Mouse (Mus musculus): ENCODE measurements around the gene Mybpc3.

The Mybpc3 gene

GRCm38 (mm10) chr2:91121497-91121896 lies 3.6 kb downstream of the Mybpc3 start:
- DNase-seq (ENCODE audit: low spot score) = no peak

- DNase-seq (ENCODE audit: low spot score) = no peak
These were observed 5.6 kb downstream of the Mybpc3 start for GRCm38 (mm10) chr2:91123521-91123920.

- DNase-seq (ENCODE audit: low spot score) = no peak
These were observed 7.2 kb downstream of the Mybpc3 start for GRCm38 (mm10) chr2:91125101-91125500.

- no peak for DNase-seq (ENCODE audit: low spot score)
These were observed 10.8 kb downstream of the Mybpc3 start for GRCm38 (mm10) chr2:91128761-91129160.

GRCm38 (mm10) chr2:91130126-91130525 lies 12.2 kb downstream of the Mybpc3 start:
- DNase-seq (ENCODE audit: low spot score) = no peak

DNA sequence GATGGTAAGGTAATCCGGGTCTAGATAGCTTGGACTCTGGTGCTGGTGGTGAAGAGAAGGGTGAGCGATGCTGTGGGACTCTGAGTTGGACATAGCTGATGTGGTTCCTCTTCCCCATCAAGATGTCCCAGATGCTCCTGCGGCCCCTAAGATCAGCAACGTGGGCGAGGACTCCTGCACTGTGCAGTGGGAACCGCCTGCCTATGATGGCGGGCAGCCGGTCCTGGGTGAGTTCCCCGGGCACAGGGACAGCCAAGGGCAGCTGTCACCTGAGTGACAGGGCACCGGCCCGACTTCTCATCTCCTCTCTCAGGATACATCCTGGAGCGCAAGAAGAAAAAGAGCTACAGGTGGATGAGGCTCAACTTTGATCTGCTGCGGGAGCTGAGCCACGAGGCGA lies 13.3 kb downstream of the Mybpc3 start:
- DNase-seq (ENCODE audit: low spot score) = no peak

DNA sequence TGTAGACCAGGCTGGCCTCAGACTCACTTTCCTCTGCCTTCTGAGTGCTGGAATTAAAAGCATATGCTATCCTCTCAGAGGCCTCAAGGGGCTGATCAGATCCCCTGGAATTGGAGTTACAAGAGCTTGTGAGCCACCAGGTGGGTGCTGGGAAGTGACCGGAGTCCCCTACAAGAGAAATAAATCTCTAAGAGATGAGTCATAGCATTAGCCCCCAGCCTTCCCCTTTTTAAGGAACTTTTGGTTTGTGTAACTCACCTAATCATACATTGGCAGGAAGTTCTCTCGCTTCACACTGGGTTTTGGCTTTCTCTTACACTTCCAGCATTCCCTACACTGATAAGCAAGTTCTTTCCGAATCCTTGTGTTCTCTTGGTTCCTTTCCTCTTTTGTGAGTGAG lies 14.1 kb downstream of the Mybpc3 start:
- no peak for DNase-seq (ENCODE audit: low spot score)

GRCm38 (mm10) chr2:91136513-91137412 lies 18.8 kb downstream of the Mybpc3 start:
- no peak for DNase-seq (ENCODE audit: low spot score)

GRCm38 (mm10) chr2:91137481-91137880 lies 19.5 kb downstream of the Mybpc3 start:
- DNase-seq (ENCODE audit: low spot score) = no peak

- no peak for DNase-seq (ENCODE audit: low spot score)
These were observed 21.4 kb downstream of the Mybpc3 start for GRCm38 (mm10) chr2:91139311-91139710.

DNA sequence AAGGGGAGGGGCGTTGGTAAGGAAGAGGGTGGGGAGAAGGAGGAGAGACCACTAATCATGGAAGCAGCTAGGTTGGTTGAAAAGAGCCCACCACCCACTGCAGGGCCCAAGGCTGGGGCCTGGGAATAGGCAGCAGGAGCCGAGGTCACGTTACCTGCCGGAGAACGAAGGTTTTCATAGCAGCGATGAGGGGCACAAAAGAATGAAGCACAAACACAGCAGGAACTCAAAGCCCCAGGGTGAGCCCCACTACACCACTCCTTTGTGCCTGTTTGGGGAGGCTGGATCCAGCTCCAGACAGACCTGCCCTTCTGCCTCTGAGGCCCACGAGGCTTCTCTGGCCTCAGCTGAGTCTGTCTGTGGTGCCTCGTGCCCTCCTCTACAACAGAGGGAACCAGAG lies 21.8 kb downstream of the Mybpc3 start:
- no peak for DNase-seq (ENCODE audit: low spot score)

DNA sequence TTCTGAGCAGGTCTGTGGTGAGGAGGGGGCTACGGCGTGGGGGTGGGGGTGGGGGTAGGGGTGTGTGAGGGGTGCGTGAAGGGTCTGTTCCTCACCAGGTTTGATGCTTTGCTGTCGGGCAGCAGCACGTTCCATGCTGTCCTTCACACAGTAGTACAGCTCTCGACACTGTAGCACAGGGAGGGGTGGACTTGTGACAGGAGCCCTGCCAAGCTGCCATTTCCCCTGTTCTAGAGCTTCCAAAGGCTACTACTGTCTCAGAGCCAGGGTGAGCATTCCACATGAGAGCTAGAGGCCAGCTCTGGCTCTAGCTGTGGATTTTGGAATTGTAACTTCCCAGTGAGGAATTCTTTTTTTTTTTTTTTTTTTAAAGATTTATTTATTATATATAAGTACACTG lies 25.0 kb downstream of the Mybpc3 start:
- no peak for DNase-seq (ENCODE audit: low spot score)

- no peak for DNase-seq (ENCODE audit: low spot score)
These were observed 25.5 kb downstream of the Mybpc3 start for GRCm38 (mm10) chr2:91143401-91143800.

DNA sequence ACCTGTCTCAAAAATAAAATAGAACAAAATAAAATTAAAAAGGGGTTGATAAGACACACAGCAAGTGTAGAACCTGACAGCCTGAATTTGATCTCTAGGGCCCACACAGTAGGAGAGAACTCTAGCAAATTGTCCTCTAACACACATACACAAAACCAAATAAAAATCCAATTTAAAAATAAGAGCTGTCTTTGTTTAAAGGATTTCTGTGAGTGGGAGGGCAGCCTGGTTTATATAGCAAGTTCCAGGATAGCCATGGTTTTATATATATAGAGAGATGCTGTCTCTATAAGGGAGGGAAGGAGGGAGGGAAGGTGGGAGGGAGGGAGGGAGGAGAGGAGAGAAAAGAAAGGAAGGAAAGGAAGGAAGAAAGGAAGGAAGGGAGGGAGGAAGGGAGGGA lies 30.2 kb downstream of the Mybpc3 start:
- no peak for DNase-seq (ENCODE audit: low spot score)

DNA sequence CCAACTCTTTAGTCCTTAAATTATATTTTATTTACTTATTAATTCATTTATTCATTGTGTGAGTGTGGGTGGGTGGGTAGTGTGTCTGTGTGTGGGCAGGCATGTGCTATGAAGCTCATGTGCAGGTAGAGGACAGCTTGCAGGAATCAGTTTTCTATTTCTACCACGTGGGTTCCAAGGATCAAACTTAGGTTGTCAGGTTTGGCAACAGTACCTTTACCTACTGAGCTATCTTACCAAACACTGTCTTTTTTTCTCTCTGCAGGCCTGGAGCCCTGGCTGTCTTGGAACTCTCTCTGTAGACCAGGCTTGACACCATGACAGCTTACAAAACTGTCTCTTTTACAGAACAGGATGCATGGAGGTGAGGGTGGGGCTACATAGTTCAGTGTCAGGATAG lies 33.4 kb downstream of the Mybpc3 start:
- no peak for DNase-seq (ENCODE audit: low spot score)

GRCm38 (mm10) chr2:91152885-91153377 lies 35.0 kb downstream of the Mybpc3 start:
- DNase-seq (ENCODE audit: low spot score) = no peak

DNA sequence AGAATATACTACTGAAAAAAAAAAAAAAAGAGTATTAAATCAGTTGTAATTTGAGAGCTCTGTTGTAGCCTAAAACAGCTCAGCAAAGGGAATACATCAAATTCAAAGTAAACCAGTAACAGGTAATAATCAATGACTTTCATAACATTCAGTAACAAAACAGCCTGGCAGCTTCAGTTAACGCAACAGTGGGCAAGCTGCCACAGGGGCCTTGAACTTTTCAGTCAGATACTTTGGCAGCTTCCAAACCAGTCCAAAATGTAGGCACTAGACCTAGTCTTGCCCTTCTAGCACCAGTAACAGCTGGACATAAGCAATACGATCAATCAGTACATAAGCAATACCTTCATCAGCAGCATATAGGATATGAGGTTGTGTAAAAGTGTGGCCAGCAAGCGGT lies 36.1 kb downstream of the Mybpc3 start:
- DNase-seq (ENCODE audit: low spot score) = no peak

DNA sequence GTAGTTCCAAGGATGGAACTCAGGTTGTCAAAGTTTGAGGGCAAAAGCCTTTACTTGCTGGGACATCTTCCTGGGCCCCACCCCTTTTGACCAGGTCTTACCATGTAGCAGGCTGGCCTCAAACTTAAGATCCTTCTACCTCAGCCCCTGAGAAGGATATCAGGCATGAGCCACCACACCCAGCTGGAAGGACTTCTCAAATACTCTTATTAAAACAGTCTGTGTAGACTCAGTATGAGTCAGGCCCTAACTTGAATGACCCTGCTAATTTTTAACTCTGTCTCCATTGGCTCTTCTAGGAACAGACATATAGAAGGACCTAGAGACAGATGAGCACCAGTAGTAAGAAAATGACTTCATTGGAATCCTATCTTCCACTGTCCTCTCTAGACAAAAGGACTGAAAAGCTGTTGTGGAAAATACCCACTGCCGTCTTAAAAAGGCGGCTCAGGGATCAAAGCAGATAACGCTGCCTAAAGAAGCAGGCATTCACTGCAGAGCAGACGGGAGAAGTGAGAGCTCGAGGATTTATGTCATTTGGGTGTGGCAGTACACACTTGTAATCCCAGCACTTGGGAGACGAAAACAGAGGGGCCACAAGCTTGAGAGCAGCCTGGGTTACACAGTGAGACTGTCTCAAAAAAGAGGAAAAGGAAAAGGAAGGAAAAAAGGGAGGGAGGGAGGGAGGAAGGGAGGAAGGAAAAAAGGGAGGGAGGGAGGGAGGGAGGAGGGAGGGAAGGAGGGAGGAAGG lies 39.2 kb downstream of the Mybpc3 start:
- no peak for DNase-seq (ENCODE audit: low spot score)

- DNase-seq (ENCODE audit: low spot score) = no peak
These were observed 42.6 kb downstream of the Mybpc3 start for GRCm38 (mm10) chr2:91160591-91160990.

GRCm38 (mm10) chr2:91162952-91163351 lies 45.0 kb downstream of the Mybpc3 start:
- DNase-seq (ENCODE audit: low spot score) = no peak

GRCm38 (mm10) chr2:91163532-91163931 lies 45.6 kb downstream of the Mybpc3 start:
- DNase-seq (ENCODE audit: low spot score) = no peak

DNA sequence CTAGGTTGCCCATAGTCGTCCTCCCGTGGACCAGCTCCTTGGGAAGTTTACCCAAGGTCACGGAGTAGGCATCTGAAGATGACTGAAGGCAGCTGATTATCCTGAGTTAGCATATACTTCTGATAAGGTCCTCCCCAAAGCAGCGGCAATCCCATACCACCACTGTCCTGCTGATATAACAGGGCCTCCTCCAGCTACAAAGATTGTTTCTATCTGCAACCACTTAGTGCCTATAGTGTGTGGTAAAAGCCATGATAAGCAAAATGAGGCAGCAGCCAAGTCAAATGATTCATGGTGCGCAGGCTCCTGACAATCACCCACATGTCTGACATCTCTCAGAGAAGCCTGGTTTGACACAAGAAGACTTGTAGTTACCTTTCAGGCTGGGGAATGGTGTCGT lies 47.0 kb downstream of the Mybpc3 start:
- DNase-seq (ENCODE audit: low spot score) = no peak

GRCm38 (mm10) chr2:91167629-91168028 lies 49.7 kb downstream of the Mybpc3 start:
- no peak for DNase-seq (ENCODE audit: low spot score)
